Mouse (Mus musculus) ovary, postnatal 36 days (tissue): ENCODE measurements around the gene Ebf1.

Experiments
- DNase-seq: peaks from one replicate; pipeline ENCODE4 v3.0.0; 2022; ENCODE audit warnings: low spot score, mixed read lengths

Gene Ebf1

DNA sequence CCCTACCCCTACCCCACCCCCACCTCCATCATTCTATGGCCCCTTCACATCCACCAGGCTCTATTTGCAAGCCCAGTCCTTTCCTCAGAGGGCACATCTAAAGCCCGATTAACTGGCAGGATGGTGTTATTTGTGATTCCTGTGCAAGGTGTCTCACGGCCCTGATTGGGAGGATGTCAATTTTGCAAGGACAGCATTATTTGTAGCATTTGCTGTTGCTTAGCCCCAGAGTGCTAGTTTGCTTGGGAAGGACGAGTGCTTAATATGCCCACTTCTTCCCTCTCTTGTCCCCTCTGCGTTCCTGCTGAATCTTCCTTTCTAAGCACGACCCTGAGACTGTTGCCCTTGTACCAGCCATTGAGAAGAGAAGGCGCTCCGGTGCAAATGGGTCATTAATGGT lies 337.2 kb downstream of the Ebf1 start:
- no peak for DNase-seq

DNA sequence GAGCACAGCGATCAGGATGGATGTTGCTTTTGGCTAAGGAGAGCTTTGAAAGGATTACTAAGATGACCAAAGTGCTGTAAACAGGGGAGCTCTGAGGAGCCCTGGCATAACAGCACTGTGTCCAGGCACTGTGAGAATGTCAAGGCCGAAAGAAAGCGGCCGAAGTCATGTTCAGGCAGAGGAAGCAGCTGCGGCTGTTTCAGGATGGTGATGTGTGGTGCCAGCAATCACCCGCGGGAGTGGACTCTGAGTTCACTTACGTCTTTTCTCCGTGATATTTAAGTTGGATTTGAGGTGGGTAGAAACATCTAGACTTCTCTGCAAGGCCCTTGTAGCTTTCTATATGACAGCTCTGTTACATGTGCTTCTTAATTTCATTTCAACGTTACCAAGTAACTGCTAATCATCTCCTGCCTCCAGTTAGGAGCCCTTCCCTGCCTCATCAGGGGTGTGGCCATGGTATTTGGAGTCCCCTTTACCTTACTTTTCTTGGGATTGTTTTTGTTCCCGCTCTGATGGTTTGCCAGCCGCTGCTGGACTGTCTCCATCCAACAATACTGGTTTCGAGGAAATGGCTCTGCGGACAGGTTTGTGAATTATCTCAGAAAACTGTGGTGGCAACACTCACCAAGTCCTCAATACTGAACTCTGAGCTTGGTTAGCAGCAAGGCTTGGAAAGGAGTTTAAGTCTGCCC lies 345.8 kb downstream of the Ebf1 start:
- no peak for DNase-seq

- DNase-seq = no peak
These were observed 351.9 kb downstream of the Ebf1 start for GRCm38 (mm10) chr11:44969011-44969410.

GRCm38 (mm10) chr11:44974271-44974670 lies 357.2 kb downstream of the Ebf1 start:
- DNase-seq = no peak

- DNase-seq = peak; percentile 8
These were observed 358.0 kb downstream of the Ebf1 start for GRCm38 (mm10) chr11:44975151-44975550.

GRCm38 (mm10) chr11:44976254-44976802 lies 359.2 kb downstream of the Ebf1 start:
- no peak for DNase-seq

GRCm38 (mm10) chr11:44977921-44978397 lies 360.8 kb downstream of the Ebf1 start:
- DNase-seq = no peak

- DNase-seq = no peak
These were observed 362.3 kb downstream of the Ebf1 start for GRCm38 (mm10) chr11:44979391-44979790.

DNA sequence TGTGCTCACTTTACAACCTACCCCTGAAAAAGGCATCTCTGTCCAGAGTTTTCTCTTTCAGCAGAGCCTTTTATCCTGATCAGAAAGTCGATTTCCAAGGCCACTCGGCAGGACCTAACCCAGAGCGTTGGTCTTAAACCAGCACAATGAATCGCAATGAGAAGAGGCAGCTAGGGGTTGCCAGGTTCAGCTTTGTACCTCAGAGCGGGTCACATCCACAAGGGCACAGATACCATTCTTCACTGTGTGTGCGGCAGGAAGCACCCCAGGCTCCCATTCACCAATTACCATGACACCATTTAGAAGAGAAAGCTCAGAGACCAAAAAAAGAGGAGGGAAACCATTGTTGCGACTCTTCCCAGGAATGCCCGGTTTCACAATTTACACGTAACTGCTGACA lies 365.1 kb downstream of the Ebf1 start:
- DNase-seq = no peak

GRCm38 (mm10) chr11:44983961-44984360 lies 366.8 kb downstream of the Ebf1 start:
- DNase-seq = no peak

- DNase-seq = no peak
These were observed 367.3 kb downstream of the Ebf1 start for GRCm38 (mm10) chr11:44984381-44984780.

DNA sequence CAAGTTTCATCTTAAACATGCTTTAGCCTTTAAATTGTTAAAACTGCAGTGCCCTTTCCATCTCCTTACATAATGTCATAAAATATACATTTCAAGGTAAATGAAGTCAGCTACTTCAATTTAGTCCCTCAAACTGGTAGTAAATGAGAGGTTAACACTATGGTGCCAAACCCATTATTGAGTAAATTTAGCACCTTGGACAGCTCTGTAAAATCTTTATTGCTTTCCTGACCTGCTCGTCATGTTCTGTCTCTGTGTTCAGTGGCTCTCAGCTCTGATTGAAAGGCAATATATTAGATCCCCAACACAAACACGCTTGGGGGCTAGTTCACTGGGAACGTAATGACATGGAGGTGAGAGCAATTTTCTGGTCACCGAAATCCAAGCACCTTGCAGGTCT lies 370.7 kb downstream of the Ebf1 start:
- no peak for DNase-seq

DNA sequence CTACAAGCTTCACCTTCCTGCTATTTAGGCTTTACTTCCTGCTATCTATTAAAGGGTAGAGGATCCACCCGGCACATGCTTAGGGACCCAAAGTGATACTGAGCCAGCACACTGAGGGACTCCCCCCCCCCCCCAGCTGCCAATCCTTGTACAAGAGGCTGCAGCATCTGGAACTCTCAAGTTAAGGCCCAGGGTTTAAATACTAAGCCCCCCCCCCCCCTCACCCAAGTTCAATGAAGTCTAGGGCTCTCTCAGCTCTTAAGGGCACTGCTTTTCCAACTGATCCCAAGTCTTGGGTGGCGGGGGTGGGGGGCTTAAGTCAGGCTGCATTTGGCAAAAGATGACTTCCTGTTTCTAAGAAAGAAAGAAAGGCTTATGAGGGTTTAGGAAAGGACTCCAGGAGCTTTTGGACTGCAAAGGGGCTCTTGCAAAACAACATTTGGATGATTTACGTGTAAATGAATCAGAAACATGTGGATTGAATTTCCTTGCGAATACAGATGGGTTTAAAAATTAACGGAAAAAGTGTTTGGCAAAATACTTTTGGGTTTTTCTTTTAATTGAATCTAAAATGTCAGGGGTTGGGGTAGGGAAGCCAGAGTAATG lies 385.7 kb downstream of the Ebf1 start:
- DNase-seq = no peak

- DNase-seq = no peak
These were observed 386.8 kb downstream of the Ebf1 start for GRCm38 (mm10) chr11:45003716-45004437.

DNA sequence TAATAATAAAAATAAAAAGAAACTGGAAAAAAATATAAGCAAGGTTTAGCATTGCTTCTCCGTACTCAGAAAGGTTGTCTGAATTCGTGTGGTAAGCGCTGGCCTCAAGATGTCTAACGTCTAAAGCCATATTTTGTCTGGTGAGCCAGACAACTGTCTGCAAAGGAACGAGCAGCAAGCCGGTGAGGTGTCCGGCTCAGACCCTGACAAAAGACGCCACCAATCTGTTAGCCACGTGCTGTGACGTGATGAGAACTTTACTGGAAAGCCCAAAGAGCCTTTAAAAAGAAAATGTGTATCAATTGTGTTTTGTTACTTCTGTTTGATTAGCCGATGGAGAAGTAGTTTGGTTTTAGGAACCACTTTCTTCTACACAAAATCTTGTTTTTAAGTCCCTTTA lies 390.2 kb downstream of the Ebf1 start:
- no peak for DNase-seq

- peak; percentile 77 for DNase-seq
These were observed 391.0 kb downstream of the Ebf1 start for GRCm38 (mm10) chr11:45008078-45008477.

DNA sequence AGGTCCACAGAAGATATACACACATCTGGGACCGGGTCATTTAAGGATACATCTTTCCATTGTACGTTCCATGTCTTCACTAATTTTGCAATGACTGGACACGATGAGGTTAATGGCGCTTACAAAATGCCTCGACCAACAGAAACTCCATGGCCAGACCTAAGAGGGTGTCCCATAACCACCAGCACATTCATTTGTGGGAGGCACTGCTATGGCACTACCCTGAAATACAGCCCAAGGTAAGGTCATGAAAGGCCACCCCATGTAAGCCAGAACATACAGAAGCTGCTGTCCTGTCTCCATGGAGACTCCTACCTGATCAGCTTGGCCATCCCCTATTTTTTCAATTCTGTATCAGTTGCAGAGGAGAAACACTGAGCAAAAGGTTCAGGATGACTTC lies 391.6 kb downstream of the Ebf1 start:
- DNase-seq = no peak

- no peak for DNase-seq
These were observed 395.0 kb downstream of the Ebf1 start for GRCm38 (mm10) chr11:45012081-45012480.

GRCm38 (mm10) chr11:45017493-45017892 lies 400.4 kb downstream of the Ebf1 start:
- DNase-seq = no peak

DNA sequence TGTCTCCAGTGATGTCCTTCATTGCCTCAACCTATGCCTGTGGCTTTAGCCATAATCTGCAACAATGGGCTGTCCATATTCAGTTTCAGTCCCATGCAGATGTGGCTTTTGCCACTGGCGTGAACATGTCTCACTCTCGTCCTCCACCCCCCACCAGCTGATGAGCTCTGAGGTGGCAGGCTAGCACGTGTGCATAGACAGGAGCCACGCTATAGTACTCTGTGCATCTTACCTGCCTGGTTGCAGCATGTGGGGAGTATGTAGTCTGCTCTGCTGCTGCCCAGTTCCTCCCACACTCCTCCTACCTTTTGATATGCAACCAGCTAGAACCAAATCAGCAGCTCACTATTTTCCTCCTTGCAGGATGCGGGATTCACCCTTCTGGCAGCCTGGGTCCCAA lies 408.9 kb downstream of the Ebf1 start:
- DNase-seq = no peak

GRCm38 (mm10) chr11:45026674-45027073 lies 409.6 kb downstream of the Ebf1 start:
- no peak for DNase-seq

GRCm38 (mm10) chr11:45027076-45027475 lies 410.0 kb downstream of the Ebf1 start:
- no peak for DNase-seq
